Mouse (Mus musculus) mature B cell (primary cell): ENCODE results near the gene Tsc22d3.

Source experiments
- in situ Hi-C: fragments of 300-500 bp; cut with MboI; formaldehyde crosslinking; loops from 2 replicates; pipeline ENCODE4 v1.14.3; 2019

Gene Tsc22d3

DNA sequence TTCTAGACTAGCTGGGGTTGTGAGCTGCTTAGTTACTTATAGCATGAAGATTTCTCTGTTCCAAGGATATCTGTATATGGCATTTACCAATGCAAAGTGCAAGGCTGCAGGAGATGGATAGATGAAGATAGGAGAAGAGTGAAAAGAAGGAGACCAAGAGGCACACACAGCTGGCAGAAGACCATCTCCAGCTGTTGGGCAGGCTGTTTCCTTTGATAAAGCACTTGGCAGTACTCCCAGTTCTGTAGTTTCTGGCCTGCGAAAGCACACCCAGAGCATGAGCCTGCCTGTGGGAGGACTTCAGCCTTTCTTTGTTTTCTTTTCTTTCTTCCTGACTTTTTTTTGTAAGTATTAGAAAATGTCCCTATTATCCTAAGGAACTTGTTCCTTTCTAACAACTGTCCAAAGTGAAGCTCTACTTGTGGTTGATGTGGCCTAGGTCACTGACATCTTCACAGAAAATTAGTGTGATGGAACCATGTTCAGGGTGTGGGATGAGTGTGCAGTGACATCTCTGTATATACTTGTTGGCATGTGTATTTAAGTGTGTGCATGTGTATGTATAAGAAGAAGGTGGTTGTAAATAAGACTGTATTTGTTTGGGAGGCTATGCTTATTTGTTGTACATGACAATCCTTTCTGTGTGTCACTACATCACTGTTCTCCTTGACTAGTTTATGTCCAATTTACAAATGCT is 32.6 kb downstream of the Tsc22d3 start:
- in situ Hi-C loops: no loop called here

DNA sequence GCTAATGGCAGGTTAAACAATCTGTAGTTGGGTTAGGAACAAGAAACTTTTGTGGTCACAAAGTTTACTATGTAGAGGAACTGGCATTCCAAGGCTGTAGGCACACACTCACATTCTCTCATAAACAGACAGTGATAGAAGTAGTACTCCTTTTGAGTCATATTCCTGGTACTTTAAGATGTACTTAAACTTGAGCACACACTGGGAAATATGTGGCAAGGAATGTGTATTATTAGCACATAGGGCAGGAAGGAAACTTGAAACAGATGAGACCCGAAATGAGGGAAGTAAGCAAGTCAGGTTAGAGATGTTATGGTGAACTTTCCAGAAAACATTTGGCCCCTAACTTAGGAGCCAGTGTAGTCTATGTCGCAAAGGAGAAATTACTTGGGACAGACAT is 34.7 kb downstream of the Tsc22d3 start:
- in situ Hi-C loops: no loop called here

DNA sequence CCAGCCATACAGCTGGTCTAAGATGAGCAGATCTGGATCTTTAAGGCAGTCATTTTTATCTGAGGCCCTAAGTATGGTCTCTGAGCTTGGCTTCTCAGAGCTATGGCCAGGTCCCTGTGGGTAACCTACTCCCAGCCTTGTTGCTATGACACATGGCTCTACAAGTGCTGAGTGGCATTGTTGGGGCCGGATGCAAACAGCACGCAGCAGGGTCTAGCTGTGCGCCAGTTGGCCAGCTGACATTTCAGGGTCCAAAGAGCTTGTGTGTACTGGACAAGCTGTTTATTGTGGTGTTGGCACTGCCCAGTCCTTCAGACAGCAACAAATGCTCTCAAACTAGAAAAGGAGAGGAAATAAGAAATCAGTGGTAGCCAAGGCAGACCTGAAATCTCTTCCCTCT is 35.2 kb downstream of the Tsc22d3 start:
- in situ Hi-C loops: no loop called here

DNA sequence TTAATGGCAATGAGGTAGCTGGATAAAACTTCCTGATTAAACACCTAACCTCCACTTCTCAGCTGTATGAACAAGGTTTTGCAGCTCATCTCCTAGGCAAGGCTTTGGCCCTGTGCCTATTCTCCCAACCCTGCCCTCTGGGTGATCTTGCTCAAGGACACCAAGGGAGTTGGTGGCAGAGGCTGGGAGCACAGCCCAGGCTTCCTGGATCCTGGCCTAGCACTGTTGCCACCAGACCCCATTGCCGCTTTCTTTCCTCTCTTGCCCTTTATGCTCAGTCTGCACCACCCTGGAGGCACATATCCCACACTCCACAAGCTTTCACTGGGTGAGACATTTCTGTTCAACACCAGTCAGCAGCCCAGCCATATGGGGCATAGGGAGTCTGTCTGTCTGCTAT is 35.7 kb downstream of the Tsc22d3 start:
- in situ Hi-C loops: no loop called here

DNA sequence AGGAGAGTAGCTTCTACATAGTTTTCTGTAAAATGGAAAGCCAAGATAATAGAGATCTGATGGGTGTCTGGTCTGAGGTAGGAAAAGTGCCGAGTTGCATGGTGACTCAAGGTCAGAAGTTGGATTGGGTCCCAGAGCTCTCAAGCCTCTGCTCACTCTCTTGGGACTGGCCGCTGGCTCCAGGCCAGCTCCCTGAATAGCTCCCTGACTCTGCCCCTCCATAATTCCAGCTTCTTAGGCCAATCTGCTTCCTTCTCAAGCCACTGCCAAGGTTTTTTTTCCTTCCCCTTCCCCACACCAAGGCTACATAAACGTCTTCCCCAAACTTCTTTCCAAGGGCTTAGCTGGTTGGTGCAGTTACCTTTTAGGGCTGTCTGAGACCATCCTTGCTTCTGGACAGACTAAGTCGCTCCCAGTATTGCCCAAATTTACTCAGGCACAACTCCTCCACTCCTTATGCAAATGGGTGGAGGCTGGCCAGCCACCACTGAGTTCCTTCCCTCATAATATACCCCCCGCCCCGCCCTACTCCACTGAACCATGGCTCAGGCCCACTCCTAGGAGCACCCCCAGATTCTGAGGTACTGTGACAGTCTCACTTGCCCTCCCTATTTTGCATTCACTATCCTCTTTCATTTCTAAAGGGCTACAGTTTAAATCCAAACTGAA is 42.1 kb downstream of the Tsc22d3 start:
- in situ Hi-C loops: no loop called here

DNA sequence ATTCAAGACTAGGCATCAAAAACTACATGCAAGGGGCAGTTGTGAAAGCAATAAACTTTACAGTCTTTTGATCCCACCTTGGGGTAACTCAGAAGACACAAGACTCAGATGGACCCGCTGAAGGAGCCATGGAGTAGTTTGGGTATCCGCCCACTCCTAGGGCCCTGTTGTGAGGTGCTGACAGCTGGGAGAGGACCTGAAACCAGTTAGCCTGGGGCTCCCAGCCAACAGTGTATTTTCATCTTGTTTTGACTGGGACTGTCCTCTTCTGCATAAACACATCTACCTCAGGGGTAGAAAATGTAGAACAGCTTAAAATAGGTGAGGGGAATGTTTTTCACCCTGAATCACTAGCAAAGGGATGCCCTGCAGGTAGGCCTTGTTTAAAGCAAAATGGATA is 44.5 kb downstream of the Tsc22d3 start:
- in situ Hi-C loops: no loop called here

DNA sequence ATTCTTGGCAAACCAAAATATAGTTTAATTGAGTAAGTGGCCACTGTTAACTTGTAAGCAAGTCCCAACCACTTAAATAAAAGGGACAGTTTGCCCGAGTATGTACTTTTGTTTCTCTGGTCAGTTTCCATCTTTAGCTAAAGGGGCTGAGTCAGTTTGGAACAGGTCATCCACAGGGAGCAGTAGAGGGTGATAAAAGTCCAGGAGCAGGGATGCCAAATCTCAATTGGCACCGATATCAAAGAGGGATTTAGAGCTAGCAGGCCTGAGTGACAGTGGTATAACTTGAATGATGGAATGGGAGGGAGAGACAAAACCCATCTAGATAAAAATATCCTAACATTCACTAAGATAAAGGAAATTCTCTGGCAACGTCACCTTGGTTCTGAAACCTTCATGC is 45.0 kb downstream of the Tsc22d3 start:
- in situ Hi-C loops: no loop called here

DNA sequence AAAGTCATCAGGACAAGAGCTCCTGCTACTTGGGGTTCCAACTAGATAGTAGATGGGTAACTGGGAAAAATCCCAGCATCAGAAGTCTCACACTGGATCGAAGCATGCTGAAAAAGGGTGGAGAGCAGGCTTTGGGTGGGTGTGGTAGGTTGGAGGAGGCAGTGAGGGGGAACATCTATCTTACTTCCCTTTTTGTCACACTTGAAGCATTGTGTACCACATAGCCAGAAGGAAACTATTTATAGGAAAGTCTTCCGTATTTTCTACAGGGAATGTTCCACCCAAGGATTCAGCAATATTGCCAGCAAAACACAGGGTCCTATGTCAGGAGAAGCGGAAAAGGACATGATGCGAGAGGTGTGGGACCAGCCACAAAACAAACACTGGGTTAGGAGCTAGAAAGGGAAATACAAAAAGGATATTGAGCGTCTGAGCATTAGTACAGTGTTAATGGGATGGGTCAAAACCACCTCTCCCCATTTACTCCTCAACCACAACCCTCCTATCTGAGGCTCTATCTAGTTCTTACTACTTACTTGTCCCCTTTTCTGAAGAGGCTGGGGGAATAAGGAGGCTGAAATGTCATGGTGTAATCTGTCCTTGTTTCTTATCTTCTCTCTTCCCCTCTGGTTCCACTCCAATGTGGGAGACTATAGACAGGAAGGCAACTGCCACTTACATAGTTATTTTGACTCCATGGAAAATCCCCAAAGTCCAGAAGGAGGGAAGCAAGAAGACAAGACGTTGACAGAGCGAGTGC is 52.6 kb downstream of the Tsc22d3 start:
- in situ Hi-C loops: loop anchor here (5.0 kb wide), 1 partner anchor 39 kb away; no protein-coding TSS in a partner anchor

DNA sequence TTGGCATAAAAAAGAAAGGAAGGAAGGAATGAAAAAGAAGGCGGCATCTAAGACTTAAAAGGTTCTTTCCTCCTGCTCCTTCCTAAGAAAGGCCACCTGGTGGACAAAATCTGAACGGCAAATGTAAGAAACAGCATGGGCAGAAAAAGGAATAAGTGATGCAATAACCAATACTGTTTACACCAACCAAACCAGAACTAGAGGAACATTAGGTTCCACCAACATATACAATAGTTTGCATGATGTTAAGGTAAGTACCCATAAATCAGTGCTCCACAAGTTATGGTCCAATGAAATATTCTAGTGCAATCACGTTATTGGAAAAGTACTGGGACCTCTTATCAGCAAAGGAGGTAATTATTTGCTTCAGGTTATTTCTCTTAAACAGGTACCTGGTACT is 55.7 kb downstream of the Tsc22d3 start:
- in situ Hi-C loops: loop anchor here (5.0 kb wide), 1 partner anchor 43 kb away; no protein-coding TSS in a partner anchor

DNA sequence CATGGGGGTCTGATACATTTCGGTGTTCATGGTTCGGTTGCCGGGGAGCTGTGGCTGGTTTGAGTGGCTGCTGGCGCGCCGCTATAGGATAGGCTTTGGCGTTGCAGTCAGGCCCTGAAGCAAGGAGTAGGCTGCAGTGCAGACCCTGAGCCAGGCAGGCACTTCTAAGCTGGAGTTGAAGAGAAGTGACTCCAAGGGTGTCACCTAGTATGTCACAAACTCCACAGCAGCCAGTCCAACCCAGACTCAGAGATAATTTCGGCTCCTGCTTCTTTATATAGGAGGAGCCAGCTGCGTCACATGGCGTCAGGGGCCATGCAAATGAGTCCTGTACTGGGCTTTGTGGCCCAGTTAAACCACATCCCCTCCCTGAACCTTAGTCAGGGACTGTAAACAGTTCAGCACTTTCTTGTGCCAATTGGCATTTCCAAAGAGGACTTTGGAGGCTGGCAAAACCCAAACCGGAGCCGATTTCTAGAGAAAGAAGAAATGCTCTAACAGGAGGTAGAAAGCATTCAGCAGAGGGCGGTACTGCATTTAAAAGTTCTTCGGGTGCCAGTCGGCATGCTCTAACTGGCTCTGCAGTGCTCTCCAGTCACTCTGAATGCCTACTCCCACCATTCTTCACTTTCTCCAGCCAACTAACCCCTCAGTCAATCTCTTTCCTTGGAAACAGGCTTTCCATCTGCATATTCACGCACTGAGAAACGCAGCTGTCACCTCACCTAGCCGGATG is 57.4 kb downstream of the Tsc22d3 start:
- in situ Hi-C loops: no loop called here

DNA sequence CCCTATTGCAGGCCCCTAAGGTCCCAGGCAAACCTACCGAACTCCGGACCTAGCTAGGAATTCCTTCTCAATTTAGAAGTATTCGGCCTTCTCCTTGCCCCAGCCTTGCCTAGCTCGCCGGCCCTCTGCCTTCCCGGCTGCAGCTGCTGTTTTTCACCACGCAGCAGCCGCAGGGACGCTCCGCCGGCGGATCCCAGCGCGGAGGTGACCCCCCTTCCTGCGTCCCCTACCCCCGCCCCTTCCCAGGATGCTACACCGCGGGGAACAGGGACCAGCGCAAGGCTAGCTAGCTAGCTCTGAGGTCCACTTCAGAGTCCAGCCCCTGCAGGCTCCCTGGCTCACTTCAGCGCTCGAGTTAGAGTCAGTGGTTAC is 58.0 kb downstream of the Tsc22d3 start:
- in situ Hi-C loops: no loop called here

DNA sequence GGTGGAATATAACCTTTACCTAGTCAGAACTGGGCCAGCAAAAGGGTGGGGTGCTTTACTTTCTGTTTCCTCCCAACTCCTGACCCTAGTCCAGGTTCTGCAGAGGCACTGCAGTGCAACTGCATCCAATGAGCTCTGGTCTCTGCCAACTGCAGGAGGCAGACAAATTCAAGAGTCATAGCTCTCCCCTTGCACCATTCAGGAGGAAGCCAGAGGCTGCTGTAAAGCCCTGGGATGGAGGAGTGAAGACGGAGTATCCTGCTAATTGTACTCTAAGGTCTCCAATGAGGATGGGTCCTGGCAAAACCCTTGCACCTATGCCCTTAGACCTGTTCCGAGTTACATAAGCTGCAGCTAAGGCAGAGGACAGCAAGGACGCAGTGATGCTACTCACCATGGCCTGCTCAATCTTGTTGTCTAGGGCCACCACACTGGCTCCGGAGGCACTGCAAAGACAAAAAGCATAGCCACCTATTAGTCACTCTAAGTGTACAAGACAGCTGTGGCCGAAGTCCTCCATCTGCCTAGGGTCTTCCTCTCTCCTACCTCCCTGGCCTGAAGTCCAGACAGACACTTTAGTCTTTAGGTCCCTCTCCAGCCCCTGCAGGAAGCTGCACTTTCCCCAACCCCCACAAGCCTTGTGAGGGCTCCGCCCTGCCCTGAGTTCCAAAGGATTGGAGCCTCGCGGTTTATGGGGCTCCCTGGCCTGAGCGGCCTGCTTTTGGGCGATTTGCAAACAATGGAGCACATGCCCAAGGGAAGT is 58.6 kb downstream of the Tsc22d3 start:
- in situ Hi-C loops: no loop called here

DNA sequence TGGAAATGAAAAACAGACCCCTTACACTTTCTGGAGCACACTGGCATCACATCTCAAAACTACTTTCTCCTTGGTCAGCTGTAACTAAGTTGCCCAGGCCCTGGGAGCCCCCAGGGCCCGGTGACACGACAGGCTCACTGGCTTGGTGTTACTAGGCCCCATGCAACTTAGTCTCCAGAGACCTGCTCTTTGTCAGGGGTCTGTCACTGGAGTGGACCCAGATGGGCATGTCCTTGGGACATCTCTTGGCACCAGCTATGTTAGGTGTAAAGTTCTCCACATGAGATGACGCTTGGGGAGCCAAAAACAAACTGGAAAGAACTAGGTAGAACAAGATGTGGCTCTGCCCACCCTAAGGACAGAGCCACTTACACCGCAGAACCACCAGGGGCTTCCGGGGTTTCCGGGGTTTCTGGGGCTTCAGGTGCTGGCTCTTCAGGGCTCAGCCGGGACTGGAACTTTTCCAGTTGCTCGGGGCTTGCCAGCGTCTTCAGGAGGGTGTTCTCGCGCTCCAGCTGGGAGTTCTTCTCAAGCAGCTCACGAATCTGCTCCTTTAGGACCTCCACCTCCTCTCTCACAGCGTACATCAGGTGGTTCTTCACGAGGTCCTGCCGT is 59.9 kb downstream of the Tsc22d3 start:
- in situ Hi-C loops: no loop called here

DNA sequence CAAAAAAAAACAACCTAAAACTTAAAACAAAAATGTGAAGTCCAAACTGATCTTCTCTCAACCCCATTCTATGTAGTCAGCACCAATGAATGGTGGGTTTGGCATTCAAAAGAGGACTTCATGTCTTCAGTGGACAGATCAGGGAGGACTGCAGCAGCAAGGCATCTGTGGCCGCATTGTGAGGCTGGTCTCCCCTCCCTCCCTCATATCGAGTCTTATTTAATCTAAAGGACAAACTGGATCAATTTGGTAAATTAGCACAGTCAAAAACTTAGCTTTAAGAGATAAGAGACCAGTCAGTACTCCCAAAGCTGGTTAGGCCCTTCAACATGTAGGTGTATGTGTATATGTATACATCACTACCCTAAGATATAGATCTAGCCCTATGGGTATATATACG is 60.6 kb downstream of the Tsc22d3 start:
- in situ Hi-C loops: loop anchor here (5.0 kb wide), 1 partner anchor 38 kb away; no protein-coding TSS in a partner anchor

DNA sequence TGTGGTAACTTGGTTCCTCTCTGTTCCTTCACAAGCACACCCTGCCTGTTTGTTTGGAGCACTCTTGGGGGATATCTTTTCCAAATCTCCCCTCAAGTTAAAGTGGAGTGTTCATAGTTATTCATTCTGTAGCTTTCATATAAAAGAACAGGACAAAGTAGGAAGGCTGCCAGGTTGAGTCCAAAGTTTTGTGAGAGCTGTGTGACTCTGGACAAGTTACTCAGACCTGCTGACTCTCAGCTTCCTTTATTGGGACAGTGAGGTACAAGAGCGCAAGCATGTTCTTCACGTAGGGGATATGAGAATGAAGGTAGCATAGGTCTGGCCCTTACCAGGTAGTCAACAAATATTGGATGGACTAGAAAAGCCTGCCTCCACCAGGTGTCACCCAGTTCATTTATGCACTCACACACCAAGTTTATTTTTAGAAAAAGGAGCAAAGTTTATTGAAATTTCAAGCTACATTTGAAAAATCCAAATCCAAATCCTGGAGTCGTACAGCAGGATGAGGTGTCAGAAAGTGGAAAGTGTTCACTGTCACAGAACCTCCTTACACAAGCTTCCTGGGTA is 61.3 kb downstream of the Tsc22d3 start:
- in situ Hi-C loops: loop anchor here (5.0 kb wide), 1 partner anchor 37 kb away; no protein-coding TSS in a partner anchor

DNA sequence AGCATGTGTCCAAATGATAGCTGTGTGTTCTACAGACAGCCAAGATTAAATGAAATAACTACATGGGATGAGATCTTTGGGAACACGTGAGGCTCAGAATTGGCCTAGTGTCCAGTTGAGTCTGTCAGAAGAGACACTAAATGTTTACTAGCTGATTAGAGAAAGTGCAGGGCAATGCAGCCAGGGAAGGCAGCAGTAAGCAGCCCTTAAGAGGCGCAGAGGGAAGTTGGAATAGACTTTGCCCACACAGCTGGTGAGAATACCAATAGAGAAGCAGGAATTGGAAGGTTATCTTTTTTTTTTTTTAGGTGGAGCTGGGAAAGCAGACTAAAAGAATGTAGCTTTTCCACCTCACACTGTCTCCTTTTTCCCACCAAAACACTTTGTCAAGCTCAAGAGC is 61.8 kb downstream of the Tsc22d3 start:
- in situ Hi-C loops: loop anchor here (5.0 kb wide), 1 partner anchor 36 kb away; no protein-coding TSS in a partner anchor

DNA sequence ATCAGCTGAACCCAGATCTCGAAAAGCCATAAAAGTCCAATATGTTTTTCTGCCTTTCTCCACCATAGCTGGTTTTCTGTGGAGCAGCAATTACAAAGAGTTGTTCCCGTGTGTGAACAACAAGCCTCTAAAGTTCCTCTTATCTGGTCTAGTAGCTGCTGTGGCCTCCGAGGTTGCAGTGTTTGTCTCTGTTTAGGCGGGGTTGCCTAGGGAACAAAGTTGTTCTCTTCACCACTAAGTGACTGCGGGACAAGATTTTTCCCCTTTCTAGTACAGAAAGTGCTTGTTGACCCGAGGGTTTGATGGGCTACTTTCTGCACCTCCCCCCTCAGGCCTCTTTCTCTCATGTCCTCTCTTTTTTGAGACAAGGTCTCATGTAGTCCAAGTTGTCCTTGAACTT is 62.8 kb downstream of the Tsc22d3 start:
- in situ Hi-C loops: loop anchor here (5.0 kb wide), 1 partner anchor 35 kb away; no protein-coding TSS in a partner anchor

DNA sequence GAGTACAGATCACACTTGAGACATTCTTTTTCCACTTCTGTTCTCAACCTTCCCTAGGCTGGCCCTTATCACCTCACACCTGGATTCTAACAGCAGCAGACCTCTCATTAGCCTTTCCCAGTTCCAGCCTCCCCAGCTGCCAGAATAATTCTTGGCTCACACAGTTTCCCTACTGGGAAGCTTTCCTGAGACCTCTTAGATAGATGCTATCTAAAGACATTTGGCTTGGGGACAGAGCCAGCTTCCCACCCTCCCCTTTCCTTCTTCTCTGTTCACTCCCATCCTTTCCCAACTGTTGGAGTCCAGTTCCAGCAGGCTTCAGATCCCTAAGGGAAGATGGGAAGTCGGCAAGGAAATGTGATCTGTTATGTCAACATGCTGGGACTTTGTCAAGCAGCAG is 65.0 kb downstream of the Tsc22d3 start:
- in situ Hi-C loops: loop anchor here (5.0 kb wide), 1 partner anchor 33 kb away; no protein-coding TSS in a partner anchor

DNA sequence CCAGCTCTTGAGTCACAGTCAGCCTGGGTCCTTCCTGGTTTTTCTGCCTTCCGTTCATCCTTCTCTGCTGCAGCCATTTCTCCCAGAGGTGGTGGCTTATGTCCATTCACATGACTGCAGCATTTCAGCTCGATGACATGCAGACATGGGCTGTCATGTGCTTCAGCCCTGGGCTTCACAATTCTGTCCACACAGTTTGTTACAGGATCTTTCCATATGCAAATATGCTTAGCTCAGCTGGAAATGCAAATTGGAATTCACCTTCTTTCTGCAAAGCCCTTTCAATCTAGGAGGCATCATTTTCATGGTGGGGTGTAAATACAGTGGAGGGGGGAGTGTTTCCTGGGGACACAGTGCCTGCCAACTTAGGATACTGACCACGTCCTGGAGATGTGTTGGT is 66.2 kb downstream of the Tsc22d3 start:
- in situ Hi-C loops: no loop called here

DNA sequence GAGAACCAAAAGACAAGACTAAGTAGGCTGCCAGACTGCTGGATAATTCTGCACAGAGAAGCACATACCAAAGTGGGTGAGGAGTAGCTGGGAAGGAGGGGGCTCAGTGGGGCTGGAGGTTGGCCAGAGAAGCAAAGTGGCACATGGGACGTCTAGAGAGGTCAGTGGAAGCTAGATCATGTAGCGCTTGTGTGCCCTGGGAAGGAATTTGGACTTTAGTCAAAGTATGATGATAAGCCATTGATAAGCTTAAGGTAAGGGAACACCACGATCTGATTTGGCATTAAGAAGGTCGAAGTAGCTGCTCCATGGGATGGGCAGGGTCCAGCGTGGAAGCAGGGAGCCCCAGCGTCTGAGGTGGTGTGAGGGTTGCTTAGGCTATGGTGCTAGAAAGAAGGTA is 68.1 kb downstream of the Tsc22d3 start:
- in situ Hi-C loops: no loop called here
